Mouse (Mus musculus) megakaryocyte, embryonic 14.5 days (primary cell): ENCODE results near the gene Mark2.

Experiments
- FLI1 ChIP-seq: IDR thresholded peaks from 2 replicates; pipeline ENCODE4 v1.6.1; 2012; ENCODE audit warnings: low read length, inconsistent platforms, mixed read lengths
- GATA1 ChIP-seq: IDR thresholded peaks from 3 replicates; pipeline ENCODE4 v1.6.1; 2012; ENCODE audit warnings: mixed read lengths, low read length, inconsistent platforms, borderline replicate concordance

DNA sequence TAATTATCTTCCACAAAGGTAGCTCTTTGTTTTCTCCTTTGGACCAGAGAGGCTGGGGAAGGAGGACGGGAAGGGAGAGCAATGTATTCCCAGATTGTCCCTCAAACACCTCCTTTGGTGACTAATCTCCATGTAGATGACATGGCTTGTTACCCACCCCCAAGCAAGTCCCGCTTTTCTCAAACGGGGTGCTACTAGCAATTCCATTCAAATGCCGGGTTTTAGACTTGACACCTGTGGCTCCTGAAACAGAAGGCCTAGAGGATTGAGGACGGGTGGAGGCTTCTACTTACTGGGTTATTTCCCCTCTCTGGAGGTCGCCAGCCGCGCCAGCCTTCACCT is 40.2 kb upstream of the Mark2 start:
- no peak for TF ChIP-seq GATA1
- TF ChIP-seq FLI1, result no peak
